Mouse (Mus musculus) midbrain, embryonic 15.5 days (tissue): ENCODE results near the gene Chst15. TPM values are rescaled to one million over a fixed set of nuclear protein-coding genes. Genes with fewer than 3 reads are reported as not detected.
A peak's percentile ranks its signal among the peaks of the same experiment; 100 is the strongest.

Source experiments
- ATAC-seq: fragments of 200-750 bp; cut with Nextera tagmentation; replicated peaks from 2 replicates; pipeline ENCODE4 v1.8.0; 2017; ENCODE audit warnings: moderate TSS enrichment
- H3K27ac ChIP-seq: fragments of 300-500 bp; sonication (generic); 2 replicates; pipeline ENCODE4 v1.5.1; 2015; ENCODE audit warnings: mild to moderate bottlenecking, inconsistent platforms
- H3K27me3 ChIP-seq: fragments of 300-500 bp; sonication (generic); replicated peaks from 2 replicates; pipeline ENCODE4 v1.6.1; 2015; ENCODE audit warnings: inconsistent platforms
- H3K36me3 ChIP-seq: fragments of 300-500 bp; sonication (generic); replicated peaks from 2 replicates; pipeline ENCODE4 v1.6.1; 2015; ENCODE audit warnings: inconsistent platforms
- H3K4me1 ChIP-seq: fragments of 300-500 bp; sonication (generic); 2 replicates; pipeline ENCODE4 v1.6.1; 2015; ENCODE audit warnings: inconsistent platforms
- H3K4me2 ChIP-seq: fragments of 300-500 bp; sonication (generic); 2 replicates; pipeline ENCODE4 v1.6.1; 2015; ENCODE audit warnings: inconsistent platforms, mild to moderate bottlenecking, moderate library complexity
- H3K4me3 ChIP-seq: fragments of 300-500 bp; sonication (generic); 2 replicates; pipeline ENCODE4 v1.5.1; 2015; ENCODE audit warnings: mild to moderate bottlenecking, inconsistent platforms
- H3K9ac ChIP-seq: fragments of 300-500 bp; sonication (generic); 2 replicates; pipeline ENCODE4 v1.6.1; 2015; ENCODE audit warnings: mild to moderate bottlenecking, inconsistent platforms
- H3K9me3 ChIP-seq: fragments of 300-500 bp; sonication (generic); 2 replicates; pipeline ENCODE4 v1.6.1; 2016; ENCODE audit warnings: inconsistent platforms
- WGBS: fragments of 180-500 bp; shearing (Covaris S2); methylation state at CpG from one replicate; pipeline ENCODE4 v1.1.7; 2015; ENCODE audit warnings: mixed read lengths; 5-methylcytosine and 5-hydroxymethylcytosine counted together
- polyA plus RNA-seq: library from polyadenylated mRNA; unstranded; fragments of >200 nt; fragmentation: Nextera tagmentation; extraction: Ambion mirVana; gene quantifications from 2 replicates; pipeline ENCODE4 v1.2.1, GENCODE M21; 2015

The Chst15 gene
- polyA plus RNA-seq, 1 experiment from 2014 or later = 13.5 TPM

GRCm38 (mm10) chr7:132267721-132268498 is 49.1 kb downstream of the Chst15 start:
- H3K4me3 ChIP-seq = no peak overlapping the region
- peaks cover 9% of the 10 kb centered on the region for H3K4me1 ChIP-seq
- H3K4me2 ChIP-seq = no peak overlapping the region
- WGBS = 92% methylated on average over 4 of the region's 4 CpGs
- no peaks in the 10 kb centered on the region for H3K36me3 ChIP-seq
- no peak overlapping the region for H3K27ac ChIP-seq
- no peak for ATAC-seq
- no peaks in the 10 kb centered on the region for H3K27me3 ChIP-seq
- no peaks in the 10 kb centered on the region for H3K9me3 ChIP-seq
- no peak overlapping the region for H3K9ac ChIP-seq

GRCm38 (mm10) chr7:132264763-132265162 is 52.3 kb downstream of the Chst15 start:
- WGBS = 64% methylated on average over 3 of the region's 3 CpGs
- Histone ChIP-seq H3K4me2 (no peak overlapping the region), H3K27ac (0 out of 2 replicates have a peak overlapping the region, but pooled peaks have one; percentile 3), H3K4me3 (no peak overlapping the region), H3K27me3 (no peaks in the 10 kb centered on the region), H3K36me3 (no peaks in the 10 kb centered on the region), H3K9ac (no peak overlapping the region), H3K4me1 (peaks cover 12% of the 10 kb centered on the region), H3K9me3 (no peaks in the 10 kb centered on the region)
- no peak for ATAC-seq

- Histone ChIP-seq H3K36me3 (no peaks in the 10 kb centered on the region), H3K27ac (peak overlapping the region; percentile 28; the same call in 1 of the 2 replicates), H3K4me3 (no peak overlapping the region), H3K4me1 (peaks cover 12% of the 10 kb centered on the region), H3K27me3 (no peaks in the 10 kb centered on the region), H3K9me3 (no peaks in the 10 kb centered on the region), H3K4me2 (no peak overlapping the region), H3K9ac (no peak overlapping the region)
- WGBS = 22% methylated on average over 6 of the region's 6 CpGs
- no peak; the same call in 1 of the 2 replicates for ATAC-seq
These were observed 53.8 kb downstream of the Chst15 start for GRCm38 (mm10) chr7:132263186-132263585.

DNA sequence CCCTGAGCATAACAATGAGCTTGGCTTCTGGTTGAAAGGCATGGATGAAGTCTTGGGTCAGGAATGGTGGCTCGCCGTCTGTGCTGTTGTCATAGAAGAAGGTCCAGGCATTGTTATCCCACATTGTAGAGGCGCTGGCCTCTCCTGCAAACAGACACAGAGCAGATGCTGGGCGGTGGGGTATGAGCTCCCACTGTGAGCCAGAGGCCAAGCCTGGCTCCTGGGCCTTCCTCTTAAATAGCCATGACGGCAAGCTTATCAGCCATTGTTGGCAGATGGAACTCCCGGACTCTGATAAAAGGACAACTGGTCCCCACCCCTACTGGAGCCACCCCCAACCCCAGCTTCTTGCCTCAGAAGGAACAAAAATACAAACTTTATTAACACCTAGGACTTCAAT is 54.3 kb downstream of the Chst15 start:
- H3K27me3 ChIP-seq = no peaks in the 10 kb centered on the region
- no peaks in the 10 kb centered on the region for H3K36me3 ChIP-seq
- H3K9me3 ChIP-seq = no peaks in the 10 kb centered on the region
- H3K4me2 ChIP-seq = no peak overlapping the region
- WGBS = 15% methylated on average over 6 of the region's 6 CpGs
- no peak overlapping the region for H3K9ac ChIP-seq
- H3K4me3 ChIP-seq = no peak overlapping the region
- peak overlapping the region; percentile 28; the same call in 1 of the 2 replicates for H3K27ac ChIP-seq
- H3K4me1 ChIP-seq = peaks cover 12% of the 10 kb centered on the region
- peak; percentile 71; the same call in 1 of the 2 replicates for ATAC-seq

- Histone ChIP-seq H3K4me2 (no peak overlapping the region), H3K4me1 (peaks cover 12% of the 10 kb centered on the region), H3K27me3 (no peaks in the 10 kb centered on the region), H3K27ac (no peak overlapping the region), H3K36me3 (no peaks in the 10 kb centered on the region), H3K9ac (no peak overlapping the region), H3K9me3 (no peaks in the 10 kb centered on the region), H3K4me3 (no peak overlapping the region)
- no peak for ATAC-seq
- 45% methylated on average over 3 of the region's 3 CpGs for WGBS
These were observed 55.1 kb downstream of the Chst15 start for GRCm38 (mm10) chr7:132261885-132262284.

- WGBS = 75% methylated on average over 5 of the region's 5 CpGs
- no peak for ATAC-seq
These were observed 56.4 kb downstream of the Chst15 start for GRCm38 (mm10) chr7:132260632-132261031.

DNA sequence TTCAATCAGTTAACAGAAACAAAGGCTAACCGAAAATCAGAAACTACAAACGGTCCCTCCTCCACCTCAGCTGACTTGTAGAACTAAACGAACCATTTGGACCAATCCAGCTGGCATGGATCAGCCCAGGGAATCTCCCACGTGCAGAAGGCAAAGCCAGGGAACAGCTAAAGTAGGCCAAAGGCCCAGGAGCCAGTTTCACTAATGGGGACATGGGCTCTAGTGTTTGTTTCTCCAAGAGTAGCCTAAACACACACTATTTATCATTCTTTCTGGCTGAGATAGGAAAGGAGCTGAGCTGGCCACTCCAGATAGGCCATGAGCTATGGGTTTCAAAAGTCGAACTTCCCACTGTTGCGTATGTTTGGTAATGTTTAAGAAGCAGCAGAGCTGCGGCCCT is 58.2 kb downstream of the Chst15 start:
- no peak overlapping the region for H3K4me2 ChIP-seq
- no peaks in the 10 kb centered on the region for H3K27me3 ChIP-seq
- no peak overlapping the region for H3K9ac ChIP-seq
- WGBS = 45% methylated on average over 7 of the region's 7 CpGs
- no peaks in the 10 kb centered on the region for H3K36me3 ChIP-seq
- H3K9me3 ChIP-seq = no peaks in the 10 kb centered on the region
- H3K4me1 ChIP-seq = peaks cover 7% of the 10 kb centered on the region
- no peak overlapping the region for H3K27ac ChIP-seq
- no peak for ATAC-seq
- H3K4me3 ChIP-seq = no peak overlapping the region

More at GRCm38 (mm10) chr7:132260632-132261031, 56.4 kb downstream of the Chst15 start:
- H3K9me3 ChIP-seq = no peaks in the 10 kb centered on the region
- H3K36me3 ChIP-seq = no peaks in the 10 kb centered on the region
- no peak overlapping the region for H3K4me3 ChIP-seq
- no peak overlapping the region for H3K4me2 ChIP-seq
- peaks cover 12% of the 10 kb centered on the region for H3K4me1 ChIP-seq
- H3K27me3 ChIP-seq = no peaks in the 10 kb centered on the region
- no peak overlapping the region for H3K27ac ChIP-seq
- no peak overlapping the region for H3K9ac ChIP-seq

DNA sequence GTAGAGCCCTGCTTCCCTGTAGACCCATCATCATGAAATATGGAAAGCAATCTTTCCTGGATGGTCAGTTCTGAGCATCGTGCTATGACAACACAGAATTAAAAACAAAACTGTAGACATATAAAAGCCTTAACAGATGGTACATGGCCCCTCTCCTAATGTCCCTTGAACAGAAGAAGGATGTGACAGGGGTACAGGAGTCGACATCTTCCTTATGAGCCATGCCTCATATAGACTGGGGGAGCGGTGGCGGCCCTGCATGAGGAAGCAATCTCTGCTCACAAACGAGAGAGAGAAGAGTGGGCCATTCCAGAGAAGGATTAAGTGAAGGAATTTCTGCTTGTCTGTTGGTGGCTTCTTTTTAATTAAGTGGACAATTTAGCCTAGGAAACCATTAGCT is 58.8 kb downstream of the Chst15 start:
- no peak overlapping the region for H3K4me2 ChIP-seq
- 58% methylated on average over 5 of the region's 5 CpGs for WGBS
- no peak overlapping the region for H3K9ac ChIP-seq
- no peaks in the 10 kb centered on the region for H3K27me3 ChIP-seq
- H3K9me3 ChIP-seq = no peaks in the 10 kb centered on the region
- H3K4me1 ChIP-seq = peaks cover 5% of the 10 kb centered on the region
- ATAC-seq = no peak
- H3K36me3 ChIP-seq = no peaks in the 10 kb centered on the region
- H3K27ac ChIP-seq = no peak overlapping the region
- no peak overlapping the region for H3K4me3 ChIP-seq

- no peak overlapping the region for H3K4me2 ChIP-seq
- no peaks in the 10 kb centered on the region for H3K9me3 ChIP-seq
- H3K9ac ChIP-seq = no peak overlapping the region
- no peak overlapping the region for H3K4me3 ChIP-seq
- peaks cover 1% of the 10 kb centered on the region for H3K4me1 ChIP-seq
- no peaks in the 10 kb centered on the region for H3K27me3 ChIP-seq
- no peaks in the 10 kb centered on the region for H3K36me3 ChIP-seq
- H3K27ac ChIP-seq = no peak overlapping the region
- ATAC-seq = no peak
- WGBS = 83% methylated on average over 5 of the region's 5 CpGs
These were observed 63.5 kb downstream of the Chst15 start for GRCm38 (mm10) chr7:132253513-132253912.

- no peak for ATAC-seq
- WGBS = 90% methylated on average over 4 of the region's 4 CpGs
- H3K9ac ChIP-seq = no peak overlapping the region
These were observed 64.0 kb downstream of the Chst15 start for GRCm38 (mm10) chr7:132253078-132253477.

GRCm38 (mm10) chr7:132249563-132250119 is 67.4 kb downstream of the Chst15 start:
- Histone ChIP-seq H3K9ac (no peak overlapping the region), H3K4me3 (no peak overlapping the region), H3K27me3 (no peaks in the 10 kb centered on the region), H3K27ac (no peak overlapping the region), H3K9me3 (no peaks in the 10 kb centered on the region), H3K4me1 (peaks cover 27% of the 10 kb centered on the region), H3K36me3 (no peaks in the 10 kb centered on the region), H3K4me2 (no peak overlapping the region)
- no peak for ATAC-seq
- 81% methylated on average over 10 of the region's 10 CpGs for WGBS

More at GRCm38 (mm10) chr7:132253078-132253477, 64.0 kb downstream of the Chst15 start:
- Histone ChIP-seq H3K27ac (no peak overlapping the region), H3K4me2 (no peak overlapping the region), H3K4me1 (peaks cover 6% of the 10 kb centered on the region), H3K36me3 (no peaks in the 10 kb centered on the region), H3K9me3 (no peaks in the 10 kb centered on the region), H3K4me3 (no peak overlapping the region), H3K27me3 (no peaks in the 10 kb centered on the region)

DNA sequence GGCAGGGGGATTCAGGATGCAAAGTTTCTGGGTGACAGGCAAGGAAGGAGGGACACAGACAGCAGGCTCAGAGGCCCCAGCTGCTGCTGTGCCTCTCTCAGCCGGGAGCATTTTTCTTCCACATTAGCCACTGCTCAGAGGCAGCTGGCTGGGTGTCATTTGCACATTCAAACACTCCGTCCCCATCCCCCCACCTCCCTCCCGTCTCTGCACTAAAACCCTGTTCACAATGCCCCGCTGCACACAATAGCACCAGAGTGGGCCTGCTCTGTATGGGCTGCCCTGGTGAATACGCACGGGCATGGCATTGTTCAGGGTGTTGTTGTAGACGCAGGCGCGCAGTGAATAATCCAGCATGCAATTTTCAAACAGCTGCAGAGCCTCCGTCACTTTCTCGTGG is 69.5 kb downstream of the Chst15 start:
- Histone ChIP-seq H3K4me3 (no peak overlapping the region), H3K9ac (no peak overlapping the region; the same call in 1 of the 2 replicates), H3K36me3 (no peaks in the 10 kb centered on the region), H3K27ac (peak overlapping the region; percentile 74), H3K4me2 (peak overlapping the region; percentile 25), H3K27me3 (no peaks in the 10 kb centered on the region), H3K9me3 (no peaks in the 10 kb centered on the region), H3K4me1 (peaks cover 27% of the 10 kb centered on the region)
- peak; percentile 95 for ATAC-seq
- WGBS = 6% methylated on average over 11 of the region's 11 CpGs
